12 mouse cellular contexts compared by ENCODE assay signal in the genomic region with DNA sequence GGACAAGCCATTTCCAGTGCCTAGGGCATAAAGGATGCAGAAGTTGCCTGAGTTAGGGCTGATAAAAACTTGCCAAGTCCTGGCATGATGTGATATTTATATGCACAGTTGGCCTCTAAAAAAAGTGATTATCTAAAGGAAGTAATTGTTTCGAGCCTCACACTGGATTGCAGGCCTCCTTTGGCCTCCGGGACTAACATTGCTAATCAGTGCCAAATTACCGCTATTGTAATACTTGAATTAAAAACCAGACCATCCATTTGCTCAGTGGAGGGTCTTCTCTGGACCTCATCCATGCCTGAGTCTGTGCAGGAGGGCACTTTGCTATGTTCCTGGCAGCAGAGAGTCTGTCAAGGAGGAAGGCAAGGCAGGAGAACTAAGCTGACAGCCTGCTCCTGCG.
"Had no signal": no experiment of that assay in that cellular context is flagged by ENCODE, and none has a peak within 500 bp of the region (broad histone marks: within the 10 kb centered on the region; RNA-seq: fewer than 3 reads in every experiment).

No protein-coding gene starts in this region.

- H3K4me2 ChIP-seq: kidney, embryonic 15.5 days; limb, embryonic 15.5 days; liver, embryonic 12.5 days; midbrain, embryonic 12.5 days; neural tube, embryonic 13.5 days had no signal

- H3K9me3 ChIP-seq: kidney, embryonic 15.5 days; limb, embryonic 15.5 days; liver, embryonic 12.5 days; midbrain, embryonic 12.5 days; neural tube, embryonic 13.5 days had no signal

- H3K4me3 ChIP-seq: kidney, embryonic 15.5 days; limb, embryonic 15.5 days; liver, embryonic 12.5 days; midbrain, embryonic 12.5 days; neural tube, embryonic 13.5 days had no signal

- H3K27ac ChIP-seq: kidney, embryonic 15.5 days; limb, embryonic 15.5 days; liver, embryonic 12.5 days; midbrain, embryonic 12.5 days; neural tube, embryonic 13.5 days had no signal

- H3K36me3 ChIP-seq: kidney, embryonic 15.5 days; limb, embryonic 15.5 days; liver, embryonic 12.5 days; midbrain, embryonic 12.5 days; neural tube, embryonic 13.5 days had no signal

- H3K9ac ChIP-seq: kidney, embryonic 15.5 days; limb, embryonic 15.5 days; liver, embryonic 12.5 days; midbrain, embryonic 12.5 days; neural tube, embryonic 13.5 days had no signal

- ATAC-seq: liver, embryonic 12.5 days had no signal

- H3K27me3 ChIP-seq: kidney, embryonic 15.5 days; limb, embryonic 15.5 days; liver, embryonic 12.5 days; midbrain, embryonic 12.5 days; neural tube, embryonic 13.5 days had no signal

- H3K4me1 ChIP-seq: kidney, embryonic 15.5 days; limb, embryonic 15.5 days; liver, embryonic 12.5 days had no signal

- DNase-seq: kidney, adult 2 months; kidney, postnatal 14 days; layer of hippocampus, adult 9-11 months; layer of hippocampus, postnatal 36 days; right cerebral cortex, adult 18-20 months; right cerebral cortex, postnatal 25 days; thymus, postnatal 36 days had no signal
